In genomic region chr6:114724351-114724750, GRCm38 (mm10) we compare ENCODE assay signal across 10 mouse cellular contexts.
DNase-seq lines count a peak whose midpoint lies in the region; ATAC-seq and TF ChIP-seq lines count a peak whose summit lies in the region.
"Had no signal": no experiment of that assay in that cellular context is flagged by ENCODE, and none has a peak within 500 bp of the region (broad histone marks: within the 10 kb centered on the region; RNA-seq: fewer than 3 reads in every experiment).

No protein-coding gene starts in this region.

- no peak for ATAC-seq in heart, embryonic 11.5 days (replicated peaks; ENCODE audit: insufficient number of reproducible peaks, low FRiP score, low TSS enrichment)
- ATAC-seq in kidney, embryonic 16.5 days (ENCODE audit: low FRiP score, low TSS enrichment), result no peak
- ATAC-seq in embryonic facial prominence, embryonic 14.5 days (ENCODE audit: low read depth), result no peak
- ATAC-seq: liver, postnatal 0 days had no signal

- DNase-seq in heart, postnatal 10 days, result no peak
- DNase-seq in kidney, adult 11 months, result no peak
- no peak for DNase-seq in embryonic facial prominence, embryonic 14.5 days (ENCODE audit: low spot score)
- no peak for DNase-seq in embryo, embryonic 11 days
- DNase-seq in thymus, postnatal 4 days, result no peak

- H3K9me3 ChIP-seq in heart, embryonic 11.5 days (replicated peaks; ENCODE audit: control insufficient read depth, low read length), result no peaks in the 10 kb centered on the region
- H3K9me3 ChIP-seq in kidney, embryonic 16.5 days (ENCODE audit: low read length), result no peaks in the 10 kb centered on the region
- H3K9me3 ChIP-seq in embryonic facial prominence, embryonic 14.5 days (ENCODE audit: control insufficient read depth, low read length), result no peaks in the 10 kb centered on the region
- H3K9me3 ChIP-seq: stomach, embryonic 15.5 days had no signal

- H3K4me2 ChIP-seq in heart, embryonic 11.5 days, result no peak overlapping the region
- H3K4me2 ChIP-seq in kidney, embryonic 16.5 days (replicated peaks; ENCODE audit: low read depth, low read length), result no peak overlapping the region
- H3K4me2 ChIP-seq in embryonic facial prominence, embryonic 14.5 days (ENCODE audit: low read depth, low read length), result no peak overlapping the region

- H3K79me2 ChIP-seq in C2C12 (ENCODE audit: control insufficient read depth, insufficient read depth), result no peaks in the 10 kb centered on the region

- H3K4me3 ChIP-seq in heart, embryonic 11.5 days (ENCODE audit: low read depth, low read length), result no peak overlapping the region
- no peak overlapping the region for H3K4me3 ChIP-seq in kidney, embryonic 16.5 days (ENCODE audit: low read length)
- H3K4me3 ChIP-seq in C2C12 (ENCODE audit: insufficient read depth, poor library complexity, severe bottlenecking), result no peak overlapping the region
- H3K4me3 ChIP-seq in embryonic facial prominence, embryonic 14.5 days (ENCODE audit: low read depth, low read length), result no peak overlapping the region
- H3K4me3 ChIP-seq: stomach, embryonic 15.5 days had no signal

- H3K4me1 ChIP-seq in heart, embryonic 11.5 days (ENCODE audit: control insufficient read depth, insufficient read depth, low read length), result peaks cover 32% of the 10 kb centered on the region
- H3K4me1 ChIP-seq in kidney, embryonic 16.5 days (ENCODE audit: insufficient read depth, low read length), result peaks cover 33% of the 10 kb centered on the region
- peaks cover 33% of the 10 kb centered on the region for H3K4me1 ChIP-seq in embryonic facial prominence, embryonic 14.5 days (ENCODE audit: control insufficient read depth, insufficient read depth, low read length)

- 80% methylated on average over 7 of the region's 7 CpGs for WGBS in heart, embryonic 11.5 days (ENCODE audit: insufficient replicate concordance)
- 70% methylated on average over 7 of the region's 7 CpGs for WGBS in kidney, embryonic 16.5 days
- 72% methylated on average over 7 of the region's 7 CpGs for WGBS in embryonic facial prominence, embryonic 14.5 days

- intact Hi-C loops in heart, postnatal 10 days (cut with DNase I), result loop anchor here (1.0 to 10.0 kb wide), 3 partner anchors 202 to 310 kb away; partner anchors contain the start of gene Tamm41

- H3K27me3 ChIP-seq in heart, embryonic 11.5 days (ENCODE audit: control insufficient read depth, insufficient read depth, low read length), result no peaks in the 10 kb centered on the region
- H3K27me3 ChIP-seq in kidney, embryonic 16.5 days (ENCODE audit: insufficient read depth, low read length), result no peaks in the 10 kb centered on the region
- no peaks in the 10 kb centered on the region for H3K27me3 ChIP-seq in C2C12 (ENCODE audit: control insufficient read depth, insufficient read depth, insufficient read length)
- no peaks in the 10 kb centered on the region for H3K27me3 ChIP-seq in embryonic facial prominence, embryonic 14.5 days (replicated peaks; ENCODE audit: control insufficient read depth, insufficient read depth, low read length)
- H3K27me3 ChIP-seq: stomach, embryonic 15.5 days had no signal

- 0 out of 2 replicates have a peak overlapping the region, but pooled peaks have one; percentile 34 for H3K9ac ChIP-seq in heart, embryonic 11.5 days (ENCODE audit: low read depth, low read length)
- no peak overlapping the region for H3K9ac ChIP-seq in kidney, embryonic 16.5 days (replicated peaks; ENCODE audit: low read length)
- no peak overlapping the region for H3K9ac ChIP-seq in embryonic facial prominence, embryonic 14.5 days (ENCODE audit: low read depth, low read length)
- H3K9ac ChIP-seq: liver, postnatal 0 days; stomach, embryonic 15.5 days had no signal

- H3K27ac ChIP-seq in heart, embryonic 11.5 days (ENCODE audit: low read depth, low read length), result no peak overlapping the region
- H3K27ac ChIP-seq in kidney, embryonic 16.5 days (ENCODE audit: low read length), result 0 out of 2 replicates have a peak overlapping the region, but pooled peaks have one; percentile 70
- peak overlapping the region; percentile 10; the same call in 1 of the 2 replicates for H3K27ac ChIP-seq in embryonic facial prominence, embryonic 14.5 days (replicated peaks; ENCODE audit: low read depth, low read length)

- peak overlapping the region; percentile 24 for H3ac ChIP-seq in C2C12 (ENCODE audit: control insufficient read depth, insufficient read length, low read depth)

- H3K79me3 ChIP-seq in C2C12 (ENCODE audit: low read depth), result no peaks in the 10 kb centered on the region

- no peaks in the 10 kb centered on the region for H3K36me3 ChIP-seq in heart, embryonic 11.5 days (ENCODE audit: control insufficient read depth, insufficient read depth, low read length)
- no peaks in the 10 kb centered on the region for H3K36me3 ChIP-seq in kidney, embryonic 16.5 days (ENCODE audit: insufficient read depth, low read length)
- no peaks in the 10 kb centered on the region for H3K36me3 ChIP-seq in C2C12 (ENCODE audit: control insufficient read depth, insufficient read depth)
- no peaks in the 10 kb centered on the region for H3K36me3 ChIP-seq in embryonic facial prominence, embryonic 14.5 days (ENCODE audit: control insufficient read depth, insufficient read depth, low read length)
- H3K36me3 ChIP-seq: stomach, embryonic 15.5 days had no signal

- no peak for TF ChIP-seq CTCF in C2C12 (IDR thresholded peaks at IDR 0.05; ENCODE audit: control insufficient read depth, insufficient read depth, insufficient read length)

TF ChIP-seq in C2C12, 6 proteins besides CTCF, POLR2A, EP300 and RAD21:
- no peak for TF ChIP-seq FOSL1 (IDR thresholded peaks at IDR 0.05; ENCODE audit: insufficient read depth, low read length, poor library complexity, severe bottlenecking)
- TF ChIP-seq USF1 (IDR thresholded peaks at IDR 0.05; ENCODE audit: low read depth), result no peak
- no peak for TF ChIP-seq MYOD1 (IDR thresholded peaks at IDR 0.05; ENCODE audit: control insufficient read depth, insufficient read length, low read depth)
- TF ChIP-seq MYOG (IDR thresholded peaks at IDR 0.05; ENCODE audit: control insufficient read depth, extremely low read depth, insufficient read length), result no peak
